Mouse (Mus musculus): ENCODE results near the gene Nsun7.
"Not testable (repeated sequence)": the region's sequence is repeated elsewhere in the genome, so short reads cannot be mapped to it uniquely, and the experiment has no call there.

Nsun7 gene

GRCm38 (mm10) chr5:66259756-66260448 is at the start of gene Nsun7:
Gene Nsun7, plus strand, starts transcription at chr5:66259897.
- DNase-seq: peak; percentile 82

DNA sequence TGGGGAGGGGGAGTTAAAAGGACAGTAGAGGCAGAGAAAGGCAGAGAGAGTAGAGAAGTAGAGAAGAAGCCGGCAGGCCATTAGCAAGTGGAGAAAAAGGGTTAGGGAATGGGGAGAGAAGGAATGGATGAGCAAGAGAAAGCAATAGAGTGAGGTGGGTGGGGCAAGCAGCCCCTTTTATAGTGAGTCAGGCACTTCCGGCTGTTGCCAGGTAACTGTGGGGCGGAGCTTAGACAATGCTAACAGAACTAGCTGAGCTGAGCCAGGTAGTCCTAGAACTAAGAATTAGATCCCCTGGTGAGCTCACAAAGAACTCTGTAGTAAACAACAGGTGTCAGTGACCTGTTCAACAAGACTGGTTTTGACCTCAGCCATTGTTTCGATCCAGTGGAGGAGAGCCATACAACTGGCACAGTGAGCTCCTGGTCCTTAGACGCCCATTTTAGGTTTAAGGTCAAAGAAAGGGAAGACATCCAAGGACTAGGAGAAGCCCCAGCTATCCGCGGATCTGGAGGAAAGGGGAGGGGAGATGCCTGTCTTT is 45.2 kb upstream of the Nsun7 start:
- DNase-seq: no peak

GRCm38 (mm10) chr5:66215569-66216277 is 44.0 kb upstream of the Nsun7 start:
- no peak for DNase-seq

DNA sequence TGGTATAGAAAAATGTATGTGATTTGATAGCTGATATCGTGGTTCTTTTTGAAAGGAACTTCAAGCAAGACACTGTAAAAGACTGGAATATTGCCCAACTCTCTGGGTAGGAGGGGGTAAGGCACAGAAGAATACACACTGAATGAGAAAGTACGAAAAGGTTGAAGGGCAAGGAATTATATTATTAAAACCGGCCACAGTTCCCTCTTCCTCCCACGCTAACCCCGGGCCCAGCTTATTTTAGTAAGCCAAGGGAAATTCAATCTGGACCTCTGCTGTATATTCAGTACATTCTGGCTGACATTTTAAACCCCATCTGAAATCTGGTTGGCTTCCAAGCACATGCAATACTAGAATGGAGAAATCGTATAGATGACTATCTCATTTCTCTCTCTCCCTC is 40.0 kb upstream of the Nsun7 start:
- no peak for DNase-seq

GRCm38 (mm10) chr5:66220620-66221019 is 39.1 kb upstream of the Nsun7 start:
- DNase-seq: no peak

DNA sequence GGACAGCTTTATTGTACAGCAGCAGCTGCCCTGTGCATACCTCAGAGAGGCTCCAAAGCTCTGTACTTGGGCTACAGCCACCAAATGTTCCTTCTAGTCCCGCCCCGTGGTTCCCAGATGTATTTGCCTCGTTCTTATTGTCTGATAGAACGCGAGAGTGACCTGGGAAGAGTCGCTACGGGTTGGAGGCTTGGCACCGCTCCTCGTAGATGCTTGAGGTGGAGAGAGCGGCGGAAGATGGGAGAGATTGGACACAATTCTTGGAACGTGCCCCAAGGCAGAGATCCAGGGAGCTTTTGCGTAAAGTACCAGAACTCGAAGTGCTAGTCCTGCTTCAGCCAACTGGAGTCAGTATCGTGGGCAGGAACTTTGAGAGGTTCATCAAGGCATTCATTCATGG is 36.8 kb upstream of the Nsun7 start:
- no peak for DNase-seq

GRCm38 (mm10) chr5:66226526-66226925 is 33.2 kb upstream of the Nsun7 start:
- no peak for DNase-seq

GRCm38 (mm10) chr5:66231660-66232269 is 27.9 kb upstream of the Nsun7 start:
- DNase-seq: no peak

GRCm38 (mm10) chr5:66232456-66232855 is 27.2 kb upstream of the Nsun7 start:
- DNase-seq: no peak

DNA sequence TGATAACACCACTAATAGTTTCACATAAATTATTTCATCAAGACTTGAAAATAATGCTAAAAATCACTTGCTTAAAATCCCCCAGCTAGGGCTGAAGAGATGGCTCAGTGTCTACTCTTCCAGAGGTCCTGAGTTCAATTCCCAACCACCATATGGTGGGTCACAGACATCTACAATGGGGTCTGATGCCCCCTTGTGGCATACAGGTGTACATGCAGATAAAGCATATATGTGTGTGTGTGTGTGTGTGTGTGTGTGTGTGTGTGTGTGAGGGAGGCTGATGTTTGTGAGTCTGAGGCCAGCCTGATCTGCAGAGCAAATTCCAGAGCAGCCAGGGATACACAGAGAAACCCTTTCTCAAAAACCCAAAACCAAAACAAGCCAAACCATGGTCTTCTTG is 17.8 kb upstream of the Nsun7 start:
- no peak for DNase-seq

- no peak for DNase-seq
Measured at GRCm38 (mm10) chr5:66243467-66243866, 16.2 kb upstream of the Nsun7 start.

DNA sequence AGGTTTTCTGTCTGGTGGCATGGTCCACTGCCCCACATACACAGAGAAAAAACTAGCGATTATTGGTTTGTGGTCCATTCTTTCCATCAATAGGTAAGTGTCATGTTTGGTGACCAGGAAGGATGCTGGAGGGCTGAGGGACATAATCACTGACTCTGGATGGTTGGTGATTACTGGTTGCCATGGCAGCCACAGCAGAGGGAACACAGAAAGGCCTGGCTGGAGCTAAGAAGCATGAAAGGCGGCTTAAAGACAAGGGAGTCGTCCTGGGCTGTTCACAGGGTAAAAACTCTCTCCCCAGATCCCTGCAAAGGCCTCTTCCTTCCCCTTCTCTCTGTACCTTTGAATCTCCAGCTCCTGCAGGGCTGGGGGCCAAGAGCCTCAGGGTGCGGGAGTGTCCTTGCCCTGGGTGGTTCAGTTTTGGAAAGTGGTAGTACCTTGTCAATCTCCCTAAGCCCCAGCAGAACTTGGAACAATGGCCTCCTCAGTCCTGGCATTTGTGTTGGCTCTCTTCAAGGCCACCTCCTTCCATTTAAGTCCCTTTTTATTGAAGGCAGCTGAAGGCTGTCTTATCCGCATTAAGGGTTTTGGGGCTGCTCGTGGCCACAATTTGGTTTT is 15.5 kb upstream of the Nsun7 start:
- DNase-seq: peak; percentile 43

DNA sequence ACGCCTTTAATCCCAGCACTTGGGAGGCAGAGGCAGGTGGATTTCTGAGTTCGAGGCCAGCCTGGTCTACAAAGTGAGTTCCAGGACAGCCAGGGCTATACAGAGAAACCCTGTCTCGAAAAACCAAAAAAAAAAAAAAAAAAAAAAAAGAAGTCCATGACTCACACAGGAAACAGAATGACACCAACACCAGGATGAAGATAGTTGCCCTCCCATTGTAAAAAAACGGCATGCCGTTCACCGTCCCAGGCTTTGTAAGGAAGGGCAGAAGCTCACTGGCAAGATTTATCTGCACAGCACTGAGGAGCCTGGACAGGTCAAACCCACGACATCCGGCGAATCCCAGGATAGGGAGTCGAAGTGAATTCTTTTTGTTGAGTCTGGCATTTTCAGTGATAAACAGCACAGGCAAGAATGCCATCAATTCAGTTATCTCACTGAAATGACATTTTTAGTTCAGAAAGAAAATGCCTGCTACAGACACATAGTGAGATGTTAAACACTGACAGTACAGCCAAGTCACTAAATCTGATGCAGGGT is 13.7 kb upstream of the Nsun7 start:
- peak; percentile 10 for DNase-seq

GRCm38 (mm10) chr5:66253219-66253618 is 6.5 kb upstream of the Nsun7 start:
- no peak for DNase-seq

DNA sequence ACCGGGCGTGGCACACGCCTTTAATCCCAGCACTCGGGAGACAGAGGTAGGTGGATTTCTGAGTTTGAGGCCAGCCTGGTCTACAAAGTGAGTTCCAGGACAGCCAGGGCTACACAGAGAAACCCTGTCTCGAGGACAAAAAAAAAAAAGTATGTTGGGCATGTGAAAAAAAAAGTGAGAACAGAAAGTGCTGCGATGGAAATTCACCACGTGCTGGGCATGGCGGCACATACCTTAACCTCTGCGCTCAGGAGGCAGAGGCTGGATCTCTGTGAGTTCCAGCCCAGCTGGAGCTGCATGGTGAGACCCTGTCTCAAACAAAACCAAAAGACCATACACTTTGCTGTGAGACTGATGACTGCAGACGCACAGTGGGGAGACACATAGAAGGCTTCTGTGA is 4.7 kb upstream of the Nsun7 start:
- no peak for DNase-seq

DNA sequence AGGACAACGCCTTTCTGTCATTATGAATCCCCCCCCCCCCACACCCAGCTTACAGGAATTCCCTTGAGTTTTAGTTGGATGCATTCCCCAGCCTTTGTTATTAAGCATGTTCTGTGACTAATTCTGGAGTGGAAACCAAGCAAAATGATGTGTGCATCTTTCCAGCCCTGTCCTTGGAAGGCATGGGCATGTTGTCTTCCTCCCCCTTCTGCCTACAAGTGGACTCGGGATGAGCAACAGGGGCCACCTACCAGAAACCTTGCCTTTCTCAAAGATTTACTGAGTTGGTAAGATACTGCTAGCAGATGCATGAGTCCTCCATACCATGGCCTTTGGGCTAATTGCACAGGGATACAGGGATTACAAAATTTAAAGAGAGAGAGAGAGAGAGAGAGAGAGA is 697 bp upstream of the Nsun7 start:
- DNase-seq: no peak

DNA sequence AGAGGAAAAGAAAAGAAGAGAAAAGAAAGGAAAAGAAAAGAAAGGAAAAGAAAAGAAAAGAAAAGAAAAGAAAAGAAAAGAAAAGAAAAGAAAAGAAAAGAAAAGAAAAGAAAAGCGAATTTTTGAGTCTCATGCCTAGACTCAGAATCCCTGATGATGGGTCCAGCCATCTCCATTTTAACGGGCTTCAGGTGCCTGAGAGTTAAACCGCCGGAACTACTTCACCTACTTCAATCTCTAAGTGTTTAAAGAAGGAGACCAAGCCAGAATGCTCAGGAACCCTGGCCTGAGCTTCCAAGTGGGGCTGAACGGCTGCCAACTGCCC is 304 bp upstream of the Nsun7 start:
- not testable (repeated sequence) for DNase-seq

GRCm38 (mm10) chr5:66262475-66262874 is 2.8 kb downstream of the Nsun7 start:
- DNase-seq: no peak

DNA sequence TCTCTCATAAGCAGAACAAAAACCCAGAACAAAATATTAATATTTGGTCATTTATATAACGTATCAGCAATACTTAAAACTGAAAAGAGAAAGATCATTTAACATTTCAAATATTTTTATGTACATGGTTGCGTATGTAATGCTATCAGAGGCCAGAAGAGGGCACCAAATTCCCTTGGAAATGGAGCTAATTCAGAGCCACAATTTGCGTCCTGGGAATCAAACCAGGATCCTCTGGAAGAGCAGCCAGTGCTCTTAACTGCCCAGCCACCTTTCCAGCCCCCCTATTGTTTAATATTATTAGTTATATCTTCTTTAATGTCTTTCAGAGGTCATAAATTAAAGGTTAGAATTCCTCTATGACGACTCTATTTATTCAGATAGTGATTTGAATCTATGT is 3.7 kb downstream of the Nsun7 start:
- peak; percentile 73 for DNase-seq

DNA sequence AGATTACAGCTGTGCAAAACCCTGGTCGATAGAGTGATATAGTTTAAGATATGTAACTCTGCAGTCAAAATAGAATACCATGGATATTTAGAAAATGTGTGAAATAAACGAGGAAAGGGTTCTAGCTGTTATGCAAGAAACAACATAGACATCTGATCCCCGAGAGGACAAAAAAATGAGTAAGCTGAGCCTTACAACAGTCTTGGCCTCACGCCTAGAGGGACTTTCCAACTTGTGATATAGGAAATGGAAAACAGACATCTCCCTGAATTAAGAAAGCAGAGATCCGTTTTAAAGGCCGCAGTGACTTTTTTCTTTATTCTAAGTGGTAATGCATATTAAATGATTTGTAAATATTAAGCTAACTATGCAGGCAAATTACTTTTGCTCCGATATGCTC is 9.9 kb downstream of the Nsun7 start:
- DNase-seq: no peak

GRCm38 (mm10) chr5:66271141-66271540 is 11.4 kb downstream of the Nsun7 start:
- DNase-seq: no peak

GRCm38 (mm10) chr5:66274417-66274816 is 14.7 kb downstream of the Nsun7 start:
- no peak for DNase-seq

DNA sequence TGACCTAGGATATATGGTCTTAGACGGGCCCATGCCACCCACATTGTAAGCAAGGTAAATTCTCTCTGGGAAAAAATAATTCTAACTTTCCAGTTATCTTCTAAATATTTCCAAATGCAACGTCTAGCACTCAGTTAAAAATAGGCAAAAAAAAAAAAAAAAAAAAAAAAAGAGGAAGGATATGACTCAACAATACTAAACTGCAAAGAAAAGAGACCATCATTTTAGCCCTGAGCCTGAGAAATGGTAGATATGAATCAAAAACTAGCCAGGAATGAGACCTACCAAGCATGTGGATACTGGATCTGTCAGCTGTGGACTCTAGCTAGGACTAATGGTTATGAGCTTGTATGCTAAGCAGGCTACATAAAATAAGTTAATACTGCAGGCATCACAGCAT is 20.0 kb downstream of the Nsun7 start:
- DNase-seq: no peak

Data from embryo, embryonic 11 days (tissue).